Mouse (Mus musculus) brain, embryonic 14.5 days (tissue): ENCODE measurements around the gene Klhl42.

Experiments used
- CTCF ChIP-seq: fragments of 200-500 bp; IDR thresholded peaks from 2 replicates; pipeline ENCODE4 v1.5.1; 2012; ENCODE audit warnings: inconsistent platforms, mild to moderate bottlenecking, moderate library complexity, borderline replicate concordance; ENCODE audit not compliant: insufficient read depth, insufficient read length; ENCODE audit errors: extremely low read depth
- POLR2A ChIP-seq: fragments of 200-500 bp; IDR thresholded peaks from 2 replicates; pipeline ENCODE4 v1.6.1; 2012; ENCODE audit warnings: mild to moderate bottlenecking, inconsistent platforms, borderline replicate concordance; ENCODE audit not compliant: poor library complexity, insufficient read depth, insufficient read length, severe bottlenecking; ENCODE audit errors: extremely low read depth

GRCm38 (mm10) chr6:147064944-147065261 lies 26.3 kb upstream of the Klhl42 start:
- TF ChIP-seq POLR2A: no peak
- TF ChIP-seq CTCF: no peak
